In genomic region chr10:55813966-55814365, GRCm38 (mm10) we compare ENCODE assay signal across 14 mouse cellular contexts.
DNase-seq lines count a peak whose midpoint lies in the region; ATAC-seq and TF ChIP-seq lines count a peak whose summit lies in the region.
"Had no signal": no experiment of that assay in that cellular context is flagged by ENCODE, and none has a peak within 500 bp of the region (broad histone marks: within the 10 kb centered on the region; RNA-seq: fewer than 3 reads in every experiment).

No protein-coding gene starts in this region.

- no peak overlapping the region for H3K9ac ChIP-seq in kidney, postnatal 0 days (ENCODE audit: low read depth, low read length)
- no peak overlapping the region for H3K9ac ChIP-seq in MEL (ENCODE audit: control insufficient read depth, low read depth, low read length, poor library complexity, severe bottlenecking)
- H3K9ac ChIP-seq: embryonic facial prominence, embryonic 15.5 days; lung, embryonic 15.5 days had no signal

- H3K9me3 ChIP-seq in kidney, postnatal 0 days (replicated peaks; ENCODE audit: low read length) = no peaks in the 10 kb centered on the region
- no peaks in the 10 kb centered on the region for H3K9me3 ChIP-seq in MEL (replicated peaks; ENCODE audit: insufficient read depth, low read length)
- H3K9me3 ChIP-seq in forebrain, embryonic 10.5 days = no peaks in the 10 kb centered on the region
- H3K9me3 ChIP-seq: embryonic facial prominence, embryonic 15.5 days; lung, embryonic 15.5 days had no signal

- WGBS in kidney, postnatal 0 days = 79% methylated on average over 2 of the region's 2 CpGs
- WGBS in kidney, adult 2 months = 88% methylated on average over 2 of the region's 2 CpGs
- WGBS in forebrain, embryonic 10.5 days = 85% methylated on average over 2 of the region's 2 CpGs

- no peak for ATAC-seq in kidney, postnatal 0 days (replicated peaks; ENCODE audit: low FRiP score, low read depth)

- H3K4me2 ChIP-seq in kidney, postnatal 0 days (ENCODE audit: low read length) = no peak overlapping the region
- H3K4me2 ChIP-seq: embryonic facial prominence, embryonic 15.5 days; heart, embryonic 11.5 days; lung, embryonic 15.5 days had no signal

- TF ChIP-seq RAD21 in MEL (IDR thresholded peaks at IDR 0.05; ENCODE audit: low read depth, low read length) = no peak

- peak; percentile 62 for DNase-seq in kidney, postnatal 0 days (ENCODE audit: low spot score)
- DNase-seq in kidney, adult 2 months = no peak
- peak; percentile 42 for DNase-seq in 416B (ENCODE audit: low read depth)
- DNase-seq in MEL (ENCODE audit: low read depth, low spot score) = peak; percentile 12
- peak; percentile 62 for DNase-seq in forelimb bud, embryonic 11.5 days (ENCODE audit: low read depth, low spot score)
- DNase-seq in urinary bladder, postnatal 10 days (ENCODE audit: low spot score) = no peak
- no peak for DNase-seq in forebrain, embryonic 10.5 days (ENCODE audit: extremely low spot score, low spot score)
- DNase-seq: adrenal gland, postnatal 14 days; cerebellum, adult 11 months; layer of hippocampus, adult 9-11 months; left cerebral cortex, postnatal 4 days had no signal

- TF ChIP-seq POLR2A in kidney, adult 2 months (IDR thresholded peaks at IDR 0.05; ENCODE audit: low read depth, low read length) = no peak
- no peak for TF ChIP-seq POLR2A in MEL (IDR thresholded peaks at IDR 0.05; ENCODE audit: control insufficient read depth in 1 of 2, insufficient read depth in 1 of 2, low read depth in 1 of 2, low read length in 2 of 2, poor library complexity in 1 of 2)

- H3K4me3 ChIP-seq in kidney, postnatal 0 days (replicated peaks; ENCODE audit: low read depth, low read length) = no peak overlapping the region
- no peak overlapping the region for H3K4me3 ChIP-seq in kidney, adult 2 months (ENCODE audit: insufficient read depth, low read depth, low read length)
- H3K4me3 ChIP-seq in MEL (ENCODE audit: control insufficient read depth in 1 of 2, insufficient read depth in 1 of 2, low read depth in 2 of 2, low read length in 2 of 2) = no peak overlapping the region
- H3K4me3 ChIP-seq in forebrain, embryonic 10.5 days = no peak overlapping the region
- H3K4me3 ChIP-seq: embryonic facial prominence, embryonic 15.5 days; lung, embryonic 15.5 days had no signal

- no peaks in the 10 kb centered on the region for H3K36me3 ChIP-seq in kidney, postnatal 0 days (ENCODE audit: insufficient read depth, low read length)
- no peaks in the 10 kb centered on the region for H3K36me3 ChIP-seq in kidney, adult 2 months (ENCODE audit: control insufficient read depth, insufficient read depth, low read length)
- no peaks in the 10 kb centered on the region for H3K36me3 ChIP-seq in MEL (ENCODE audit: control insufficient read depth in 1 of 2, insufficient read depth in 2 of 2, low read length in 2 of 2)
- no peaks in the 10 kb centered on the region for H3K36me3 ChIP-seq in forebrain, embryonic 10.5 days (replicated peaks)
- H3K36me3 ChIP-seq: embryonic facial prominence, embryonic 15.5 days; lung, embryonic 15.5 days had no signal

- no peak overlapping the region for H3K27ac ChIP-seq in kidney, postnatal 0 days
- no peak overlapping the region for H3K27ac ChIP-seq in kidney, adult 2 months (ENCODE audit: insufficient read depth, low read depth, low read length)
- no peak overlapping the region for H3K27ac ChIP-seq in MEL (ENCODE audit: control insufficient read depth, low read depth, low read length)
- H3K27ac ChIP-seq in forebrain, embryonic 10.5 days = no peak overlapping the region
- H3K27ac ChIP-seq: embryonic facial prominence, embryonic 15.5 days; lung, embryonic 15.5 days had no signal

- no peaks in the 10 kb centered on the region for H3K4me1 ChIP-seq in kidney, postnatal 0 days (replicated peaks; ENCODE audit: insufficient read depth, low read length)
- H3K4me1 ChIP-seq in kidney, adult 2 months (ENCODE audit: control insufficient read depth, insufficient read depth, low read length) = no peaks in the 10 kb centered on the region
- no peaks in the 10 kb centered on the region for H3K4me1 ChIP-seq in MEL (ENCODE audit: control insufficient read depth in 1 of 2, insufficient read depth in 2 of 2, low read length in 2 of 2)
- no peaks in the 10 kb centered on the region; the same call in 1 of the 2 replicates for H3K4me1 ChIP-seq in forebrain, embryonic 10.5 days
- H3K4me1 ChIP-seq: embryonic facial prominence, embryonic 15.5 days; lung, embryonic 15.5 days had no signal

- H3K27me3 ChIP-seq in kidney, postnatal 0 days (ENCODE audit: insufficient read depth, low read length) = no peaks in the 10 kb centered on the region
- H3K27me3 ChIP-seq in kidney, adult 2 months (replicated peaks; ENCODE audit: control insufficient read depth, insufficient read depth, low read length) = no peaks in the 10 kb centered on the region
- no peaks in the 10 kb centered on the region for H3K27me3 ChIP-seq in MEL (ENCODE audit: control insufficient read depth in 1 of 2, insufficient read depth in 2 of 2, low read length in 2 of 2)
- H3K27me3 ChIP-seq in forebrain, embryonic 10.5 days (ENCODE audit: poor library complexity, severe bottlenecking) = no peaks in the 10 kb centered on the region
- H3K27me3 ChIP-seq: embryonic facial prominence, embryonic 15.5 days; lung, embryonic 15.5 days had no signal

- no peak for TF ChIP-seq CTCF in kidney, postnatal 0 days (IDR thresholded peaks at IDR 0.05; ENCODE audit: low read depth)
- no peak for TF ChIP-seq CTCF in kidney, adult 2 months (conservative IDR thresholded peaks at IDR 0.05; ENCODE audit: insufficient read depth, insufficient read length, low read depth, low read length)
- no peak for TF ChIP-seq CTCF in MEL (IDR thresholded peaks at IDR 0.05 in 2 of 3, conservative IDR thresholded peaks at IDR 0.05 in 1 of 3; ENCODE audit: control insufficient read depth in 1 of 3, insufficient read depth in 1 of 3, low read depth in 2 of 3, low read length in 3 of 3, poor library complexity in 1 of 3, severe bottlenecking in 1 of 3)

- TF ChIP-seq EP300 in MEL (IDR thresholded peaks at IDR 0.05; ENCODE audit: low read depth in 1 of 2, low read length in 2 of 2) = no peak

- no peaks in the 10 kb centered on the region for H3K79me2 ChIP-seq in MEL (ENCODE audit: control insufficient read depth, insufficient read depth, low read length, poor library complexity)

TF ChIP-seq in MEL, 35 proteins besides CTCF, POLR2A, EP300 and RAD21:
- TF ChIP-seq ZC3H11A (IDR thresholded peaks at IDR 0.05; ENCODE audit: low read depth, low read length) (no peak), USF1 (IDR thresholded peaks at IDR 0.05; ENCODE audit: low read depth, low read length) (no peak), TBP (IDR thresholded peaks at IDR 0.05; ENCODE audit: low read depth, low read length) (no peak), MXI1 (IDR thresholded peaks at IDR 0.05; ENCODE audit: low read depth, low read length) (no peak), MAX (IDR thresholded peaks at IDR 0.05; ENCODE audit: low read length) (no peak), HCFC1 (IDR thresholded peaks at IDR 0.05; ENCODE audit: low read depth, low read length) (no peak), ELF1 (IDR thresholded peaks at IDR 0.05; ENCODE audit: low read depth, low read length) (no peak), RCOR1 (IDR thresholded peaks at IDR 0.05; ENCODE audit: low read depth, low read length) (no peak), ZKSCAN1 (IDR thresholded peaks at IDR 0.05; ENCODE audit: low read depth, low read length) (no peak), NELFE (IDR thresholded peaks at IDR 0.05; ENCODE audit: low read depth, low read length) (no peak), UBTF (IDR thresholded peaks at IDR 0.05; ENCODE audit: borderline replicate concordance, insufficient read depth, low read depth, low read length) (no peak), POLR2AphosphoS5 (IDR thresholded peaks at IDR 0.05; ENCODE audit: borderline replicate concordance, low read depth, low read length) (no peak), USF2 (IDR thresholded peaks at IDR 0.05; ENCODE audit: borderline replicate concordance in 1 of 2, insufficient read depth in 1 of 2, low read depth in 1 of 2, low read length in 2 of 2) (no peak), SMC3 (IDR thresholded peaks at IDR 0.05; ENCODE audit: low read depth, low read length) (no peak), JUND (IDR thresholded peaks at IDR 0.05; ENCODE audit: low read depth, low read length) (no peak), CHD2 (IDR thresholded peaks at IDR 0.05; ENCODE audit: low read length) (no peak), SIN3A (IDR thresholded peaks at IDR 0.05; ENCODE audit: low read length) (no peak)

Comparison
In these comparisons a context has a peak if more than half of its experiments do, and no peak if none do; other contexts are left out.
1. DNase-seq: peak in kidney, postnatal 0 days (single experiment), 416B (single experiment), MEL (single experiment) and forelimb bud, embryonic 11.5 days (single experiment); none in kidney, adult 2 months (single experiment), urinary bladder, postnatal 10 days (single experiment) and forebrain, embryonic 10.5 days (single experiment).